Mouse (Mus musculus): ENCODE measurements at regions not wholly inside any gene's neighbourhood (a gene's known extent, or its start where the extent isn't known, plus 50 kb on each side); places are given as distances from the start of the nearest gene placed in this dataset.

GRCm38 (mm10) chr2:63454263-63455011 lies 270.4 kb upstream of the Kcnh7 start:
- ATAC-seq (ENCODE audit: insufficient number of reproducible peaks, insufficient read depth, low FRiP score, low read depth) = peak; percentile 82
- Histone ChIP-seq H3K4me3 (ENCODE audit: control insufficient read depth in 1 of 2, insufficient read depth in 1 of 2, low read depth in 1 of 2, low read length in 2 of 2) (no peak overlapping the region), H3K9me3 (ENCODE audit: control insufficient read depth, low read length) (no peaks in the 10 kb centered on the region), H3K4me1 (ENCODE audit: control insufficient read depth in 2 of 2, insufficient read depth in 2 of 2, low read length in 2 of 2) (peaks cover 5 to 20% of the 10 kb centered on the region in 2 experiments; a peak in 3 of 4 replicates), H3K27me3 (ENCODE audit: control insufficient read depth, insufficient read depth, low read length) (no peaks in the 10 kb centered on the region), H3K27ac (replicated peaks in 1 of 2; ENCODE audit: control insufficient read depth in 1 of 2, insufficient read depth in 1 of 2, low read depth in 2 of 2, low read length in 2 of 2) (peak overlapping the region; percentile 44 to 80), H3K9ac (ENCODE audit: low read length) (no peak overlapping the region), H3K4me2 (ENCODE audit: low read length) (peak overlapping the region; percentile 45), H3K36me3 (ENCODE audit: control insufficient read depth, insufficient read depth, low read length) (no peaks in the 10 kb centered on the region)
- 26% methylated on average over 10 of the region's 10 CpGs for WGBS

GRCm38 (mm10) chr2:63452891-63453290 lies 268.8 kb upstream of the Kcnh7 start:
- H3K36me3 ChIP-seq (ENCODE audit: control insufficient read depth, insufficient read depth, low read length) = no peaks in the 10 kb centered on the region
- H3K9ac ChIP-seq (ENCODE audit: low read length) = no peak overlapping the region
- no peaks in the 10 kb centered on the region for H3K9me3 ChIP-seq (ENCODE audit: control insufficient read depth, low read length)
- H3K4me1 ChIP-seq (ENCODE audit: control insufficient read depth in 2 of 2, insufficient read depth in 2 of 2, low read length in 2 of 2) = peaks cover 5 to 20% of the 10 kb centered on the region in 2 experiments; a peak in 3 of 4 replicates
- WGBS = 18% methylated on average over 1 of the region's 1 CpGs
- H3K27ac ChIP-seq (replicated peaks in 1 of 2; ENCODE audit: control insufficient read depth in 1 of 2, insufficient read depth in 1 of 2, low read depth in 2 of 2, low read length in 2 of 2) = peak overlapping the region in 1 of 2 experiments; percentile 58; a peak in 2 of 4 replicates
- ATAC-seq (ENCODE audit: insufficient number of reproducible peaks, insufficient read depth, low FRiP score, low read depth) = no peak
- H3K4me2 ChIP-seq (ENCODE audit: low read length) = no peak overlapping the region
- H3K4me3 ChIP-seq (ENCODE audit: control insufficient read depth in 1 of 2, insufficient read depth in 1 of 2, low read depth in 1 of 2, low read length in 2 of 2) = no peak overlapping the region
- no peaks in the 10 kb centered on the region for H3K27me3 ChIP-seq (ENCODE audit: control insufficient read depth, insufficient read depth, low read length)

GRCm38 (mm10) chr2:63452164-63452563 lies 268.1 kb upstream of the Kcnh7 start:
- Histone ChIP-seq H3K9me3 (ENCODE audit: control insufficient read depth, low read length) (no peaks in the 10 kb centered on the region), H3K27me3 (ENCODE audit: control insufficient read depth, insufficient read depth, low read length) (no peaks in the 10 kb centered on the region), H3K36me3 (ENCODE audit: control insufficient read depth, insufficient read depth, low read length) (no peaks in the 10 kb centered on the region), H3K4me3 (ENCODE audit: control insufficient read depth in 1 of 2, insufficient read depth in 1 of 2, low read depth in 1 of 2, low read length in 2 of 2) (no peak overlapping the region), H3K4me2 (ENCODE audit: low read length) (no peak overlapping the region), H3K27ac (replicated peaks in 1 of 2; ENCODE audit: control insufficient read depth in 1 of 2, insufficient read depth in 1 of 2, low read depth in 2 of 2, low read length in 2 of 2) (no peak overlapping the region), H3K9ac (ENCODE audit: low read length) (no peak overlapping the region), H3K4me1 (ENCODE audit: control insufficient read depth in 2 of 2, insufficient read depth in 2 of 2, low read length in 2 of 2) (peaks cover 5 to 20% of the 10 kb centered on the region in 2 experiments; a peak in 3 of 4 replicates)
- WGBS = 53% methylated on average over 1 of the region's 1 CpGs
- ATAC-seq (ENCODE audit: insufficient number of reproducible peaks, insufficient read depth, low FRiP score, low read depth) = no peak

- no peaks in the 10 kb centered on the region for H3K4me1 ChIP-seq (ENCODE audit: control insufficient read depth in 2 of 2, insufficient read depth in 2 of 2, low read length in 2 of 2)
These were observed 250.2 kb upstream of the Kcnh7 start for GRCm38 (mm10) chr2:63434327-63434726.

GRCm38 (mm10) chr2:63405405-63405804 lies 221.3 kb upstream of the Kcnh7 start:
- no peak overlapping the region for H3K9ac ChIP-seq (ENCODE audit: low read length)
- no peaks in the 10 kb centered on the region for H3K9me3 ChIP-seq (ENCODE audit: control insufficient read depth, low read length)
- no peaks in the 10 kb centered on the region for H3K36me3 ChIP-seq (ENCODE audit: control insufficient read depth, insufficient read depth, low read length)
- H3K4me3 ChIP-seq (ENCODE audit: control insufficient read depth in 1 of 2, insufficient read depth in 1 of 2, low read depth in 1 of 2, low read length in 2 of 2) = no peak overlapping the region
- H3K4me2 ChIP-seq (ENCODE audit: low read length) = no peak overlapping the region
- 91% methylated on average over 1 of the region's 1 CpGs for WGBS
- no peak for ATAC-seq (ENCODE audit: insufficient number of reproducible peaks, insufficient read depth, low FRiP score, low read depth)
- H3K27me3 ChIP-seq (ENCODE audit: control insufficient read depth, insufficient read depth, low read length) = no peaks in the 10 kb centered on the region
- H3K4me1 ChIP-seq (ENCODE audit: control insufficient read depth in 2 of 2, insufficient read depth in 2 of 2, low read length in 2 of 2) = no peaks in the 10 kb centered on the region
- H3K27ac ChIP-seq (replicated peaks in 1 of 2; ENCODE audit: control insufficient read depth in 1 of 2, insufficient read depth in 1 of 2, low read depth in 2 of 2, low read length in 2 of 2) = no peak overlapping the region

More at GRCm38 (mm10) chr2:63434327-63434726, 250.2 kb upstream of the Kcnh7 start:
- Histone ChIP-seq H3K4me3 (ENCODE audit: control insufficient read depth in 1 of 2, insufficient read depth in 1 of 2, low read depth in 1 of 2, low read length in 2 of 2) (no peak overlapping the region), H3K36me3 (ENCODE audit: control insufficient read depth, insufficient read depth, low read length) (no peaks in the 10 kb centered on the region), H3K27me3 (ENCODE audit: control insufficient read depth, insufficient read depth, low read length) (no peaks in the 10 kb centered on the region), H3K27ac (replicated peaks in 1 of 2; ENCODE audit: control insufficient read depth in 1 of 2, insufficient read depth in 1 of 2, low read depth in 2 of 2, low read length in 2 of 2) (no peak overlapping the region), H3K4me2 (ENCODE audit: low read length) (no peak overlapping the region), H3K9me3 (ENCODE audit: control insufficient read depth, low read length) (no peaks in the 10 kb centered on the region), H3K9ac (ENCODE audit: low read length) (no peak overlapping the region)
- ATAC-seq (ENCODE audit: insufficient number of reproducible peaks, insufficient read depth, low FRiP score, low read depth) = no peak
